Comparison of ENCODE assay signal across 9 mouse cellular contexts in genomic region chr6:99388741-99389675, GRCm38 (mm10).
A peak's percentile ranks its signal among the peaks of the same experiment; 100 is the strongest.
DNase-seq lines count a peak whose midpoint lies in the region; ATAC-seq and TF ChIP-seq lines count a peak whose summit lies in the region.
"Had no signal": no experiment of that assay in that cellular context is flagged by ENCODE, and none has a peak within 500 bp of the region (broad histone marks: within the 10 kb centered on the region; RNA-seq: fewer than 3 reads in every experiment).

No protein-coding gene starts in this region.

- WGBS in hindbrain, embryonic 15.5 days: 73% methylated on average over 19 of the region's 19 CpGs
- 74% methylated on average over 19 of the region's 19 CpGs for WGBS in hindbrain, embryonic 14.5 days

- no peaks in the 10 kb centered on the region for H3K36me3 ChIP-seq in hindbrain, embryonic 15.5 days
- H3K36me3 ChIP-seq in hindbrain, embryonic 14.5 days (replicated peaks; ENCODE audit: control insufficient read depth, insufficient read depth): no peaks in the 10 kb centered on the region

- peak overlapping the region; percentile 46; the same call in 1 of the 2 replicates for H3K27ac ChIP-seq in hindbrain, embryonic 15.5 days (replicated peaks)
- no peak overlapping the region; the same call in 1 of the 2 replicates for H3K27ac ChIP-seq in hindbrain, embryonic 14.5 days
- H3K27ac ChIP-seq in bone marrow macrophage, adult 2 months (ENCODE audit: insufficient read depth, low read depth, low read length): peak overlapping the region; percentile 98

- no peaks in the 10 kb centered on the region for H3K27me3 ChIP-seq in hindbrain, embryonic 15.5 days
- H3K27me3 ChIP-seq in hindbrain, embryonic 14.5 days (ENCODE audit: control insufficient read depth, insufficient read depth, low read length): no peaks in the 10 kb centered on the region

- TF ChIP-seq CTCF in bone marrow macrophage, adult 2 months (IDR thresholded peaks at IDR 0.05; ENCODE audit: low read depth, low read length): no peak

- DNase-seq in hindbrain, embryonic 14.5 days (ENCODE audit: low spot score): no peak
- peak; percentile 42 to 53 for DNase-seq in heart, postnatal 36 days
- peak; percentile 69 for DNase-seq in lung, postnatal 25 days (ENCODE audit: low spot score)
- peak; percentile 62 to 71 for DNase-seq in thymus, postnatal 10 days (ENCODE audit: low spot score in 2 of 2)
- DNase-seq in right cerebral cortex, postnatal 4 days: no peak
- no peak for DNase-seq in cerebellum, postnatal 36 days

- H3K4me3 ChIP-seq in hindbrain, embryonic 15.5 days: no peak overlapping the region
- H3K4me3 ChIP-seq in hindbrain, embryonic 14.5 days (replicated peaks; ENCODE audit: low read length): no peak overlapping the region
- no peak overlapping the region for H3K4me3 ChIP-seq in bone marrow macrophage, adult 2 months (ENCODE audit: insufficient read depth, low read length)
- H3K4me3 ChIP-seq: myocyte had no signal

- no peak for TF ChIP-seq POLR2A in bone marrow macrophage, adult 2 months (IDR thresholded peaks at IDR 0.05; ENCODE audit: borderline replicate concordance, low read depth, low read length)

- no peaks in the 10 kb centered on the region for H3K9me3 ChIP-seq in hindbrain, embryonic 15.5 days
- no peaks in the 10 kb centered on the region for H3K9me3 ChIP-seq in hindbrain, embryonic 14.5 days (ENCODE audit: control insufficient read depth, low read length)

- no peak overlapping the region for H3K9ac ChIP-seq in hindbrain, embryonic 15.5 days
- H3K9ac ChIP-seq in hindbrain, embryonic 14.5 days: no peak overlapping the region

- intact Hi-C loops in heart, postnatal 36 days (cut with DNase I): loop anchor here (5.0 kb wide), 1 partner anchor 122 kb away; no protein-coding TSS in a partner anchor

- no peak overlapping the region for H3K4me2 ChIP-seq in hindbrain, embryonic 15.5 days
- H3K4me2 ChIP-seq in hindbrain, embryonic 14.5 days (replicated peaks): no peak overlapping the region

- no peak for ATAC-seq in hindbrain, embryonic 15.5 days (ENCODE audit: low FRiP score, low read depth)
- no peak for ATAC-seq in hindbrain, embryonic 14.5 days (ENCODE audit: low FRiP score)

- no peaks in the 10 kb centered on the region for H3K4me1 ChIP-seq in hindbrain, embryonic 15.5 days (replicated peaks)
- no peaks in the 10 kb centered on the region for H3K4me1 ChIP-seq in hindbrain, embryonic 14.5 days (replicated peaks; ENCODE audit: control insufficient read depth, insufficient read depth, low read length)
- H3K4me1 ChIP-seq in bone marrow macrophage, adult 2 months (ENCODE audit: control insufficient read depth, insufficient read depth, low read length): peaks cover 65% of the 10 kb centered on the region

Comparison
In these comparisons a context has a peak if more than half of its experiments do, and no peak if none do; other contexts are left out.
1. DNase-seq: peak in heart, postnatal 36 days (2 of 2), lung, postnatal 25 days (single experiment) and thymus, postnatal 10 days (2 of 2); none in hindbrain, embryonic 14.5 days (single experiment), right cerebral cortex, postnatal 4 days (single experiment) and cerebellum, postnatal 36 days (0 of 2).